Mouse (Mus musculus): ENCODE results near the gene Tbc1d22b. TPM values are rescaled to one million over a fixed set of nuclear protein-coding genes. Genes with fewer than 3 reads are reported as not detected.
"Not testable (repeated sequence)": the region's sequence is repeated elsewhere in the genome, so short reads cannot be mapped to it uniquely, and the experiment has no call there.

The Tbc1d22b gene
- 10.7 and 13.8 TPM in 2 replicates for polyA plus RNA-seq (2015; fragmentation: Nextera tagmentation; extraction: Ambion mirVana)

GRCm38 (mm10) chr17:29549543-29550428, at the start of gene Tbc1d22b, which contains the start of gene Gm17657:
Gene Tbc1d22b, plus strand, starts transcription at chr17:29549785.
Gene Gm17657, minus strand, starts transcription at chr17:29549638.
- peak; percentile 96 for DNase-seq (ENCODE audit: low spot score)

GRCm38 (mm10) chr17:29500243-29500740, 49.3 kb upstream of the Tbc1d22b start:
- no peak for DNase-seq (ENCODE audit: low spot score)

GRCm38 (mm10) chr17:29500802-29501469, 48.6 kb upstream of the Tbc1d22b start:
- DNase-seq (ENCODE audit: low spot score), result peak; percentile 42

- no peak for DNase-seq (ENCODE audit: low spot score)
These were observed 47.4 kb upstream of the Tbc1d22b start for GRCm38 (mm10) chr17:29502005-29502668.

- DNase-seq (ENCODE audit: low spot score), result no peak
These were observed 46.6 kb upstream of the Tbc1d22b start for GRCm38 (mm10) chr17:29502669-29503665.

GRCm38 (mm10) chr17:29503700-29504099, 45.9 kb upstream of the Tbc1d22b start:
- no peak for DNase-seq (ENCODE audit: low spot score)

- no peak for DNase-seq (ENCODE audit: low spot score)
These were observed 40.5 kb upstream of the Tbc1d22b start for GRCm38 (mm10) chr17:29508927-29509608.

- DNase-seq (ENCODE audit: low spot score), result no peak
These were observed 38.9 kb upstream of the Tbc1d22b start for GRCm38 (mm10) chr17:29510691-29511090.

GRCm38 (mm10) chr17:29513044-29513730, 36.4 kb upstream of the Tbc1d22b start:
- peak; percentile 66 for DNase-seq (ENCODE audit: low spot score)

GRCm38 (mm10) chr17:29514435-29514834, 35.1 kb upstream of the Tbc1d22b start:
- DNase-seq (ENCODE audit: low spot score), result peak; percentile 79

- not testable (repeated sequence) for DNase-seq (ENCODE audit: low spot score)
These were observed 30.9 kb upstream of the Tbc1d22b start for GRCm38 (mm10) chr17:29518665-29519064.

- DNase-seq (ENCODE audit: low spot score), result no peak
These were observed 29.9 kb upstream of the Tbc1d22b start for GRCm38 (mm10) chr17:29519731-29520130.

GRCm38 (mm10) chr17:29525613-29526012, 24.0 kb upstream of the Tbc1d22b start:
- no peak for DNase-seq (ENCODE audit: low spot score)

GRCm38 (mm10) chr17:29528568-29529187, 20.9 kb upstream of the Tbc1d22b start:
- DNase-seq (ENCODE audit: low spot score), result peak; percentile 57

GRCm38 (mm10) chr17:29530508-29530907, 19.1 kb upstream of the Tbc1d22b start:
- DNase-seq (ENCODE audit: low spot score), result no peak

- DNase-seq (ENCODE audit: low spot score), result peak; percentile 62
These were observed 18.3 kb upstream of the Tbc1d22b start for GRCm38 (mm10) chr17:29531278-29531677.

- DNase-seq (ENCODE audit: low spot score), result peak; percentile 92
These were observed 17.7 kb upstream of the Tbc1d22b start for GRCm38 (mm10) chr17:29531757-29532384.

- peak; percentile 61 for DNase-seq (ENCODE audit: low spot score)
These were observed 15.7 kb upstream of the Tbc1d22b start for GRCm38 (mm10) chr17:29533866-29534265.

Measured in thymus, postnatal 0 days (tissue).